Mouse (Mus musculus) bone marrow, adult 2 months (tissue): Measurements from ENCODE around the gene Tspan18. TPM values are rescaled to one million over a fixed set of nuclear protein-coding genes. Genes with fewer than 3 reads are reported as not detected.
A peak's percentile ranks its signal among the peaks of the same experiment; 100 is the strongest.

Source experiments
- H3K27ac ChIP-seq: fragments of 200-500 bp; 2 replicates; pipeline ENCODE4 v1.5.1; 2012; ENCODE audit warnings: low read depth, mild to moderate bottlenecking, control low read depth, inconsistent platforms, low read length; ENCODE audit not compliant: control insufficient read depth, poor library complexity, insufficient read depth
- H3K4me1 ChIP-seq: fragments of 200-500 bp; 2 replicates; pipeline ENCODE4 v1.6.1; 2011; ENCODE audit warnings: low read length; ENCODE audit not compliant: control insufficient read depth, insufficient read depth
- H3K4me3 ChIP-seq: fragments of 200-500 bp; replicated peaks from 2 replicates; pipeline ENCODE3; 2011; ENCODE audit warnings: mild to moderate bottlenecking, low read depth, low read length, control low read depth; ENCODE audit not compliant: control insufficient read depth
- CTCF ChIP-seq: fragments of 200-500 bp; IDR thresholded peaks from 2 replicates; pipeline ENCODE4 v1.5.1; 2011; ENCODE audit warnings: low read length, control low read depth; ENCODE audit not compliant: control insufficient read depth, insufficient read depth
- POLR2A ChIP-seq: fragments of 200-500 bp; IDR thresholded peaks from 2 replicates; pipeline ENCODE4 v1.6.1; 2011; ENCODE audit warnings: low read depth, mild to moderate bottlenecking, control low read depth, low read length, borderline replicate concordance; ENCODE audit not compliant: control insufficient read depth
- WGBS: fragments of 180-500 bp; shearing (Covaris S2); methylation state at CpG from one replicate; pipeline ENCODE4 v1.1.7; 2018; 5-methylcytosine and 5-hydroxymethylcytosine counted together
- polyA plus RNA-seq: library from polyadenylated mRNA; stranded (reverse); fragments of >200 nt; gene quantifications from 2 replicates; pipeline ENCODE4 v1.2.4, GENCODE M21; 2011; ENCODE audit warnings: low replicate concordance; ENCODE audit not compliant: missing spikeins, insufficient read depth, insufficient read length

Gene Tspan18
- polyA plus RNA-seq, 1 experiment: 0.52 TPM

GRCm38 (mm10) chr2:93174159-93174558, 160.1 kb downstream of the Tspan18 start:
- H3K4me3 ChIP-seq: no peak overlapping the region
- TF ChIP-seq CTCF: no peak
- no peak for TF ChIP-seq POLR2A
- 65% methylated on average over 5 of the region's 5 CpGs for WGBS
- H3K4me1 ChIP-seq: no peaks in the 10 kb centered on the region
- H3K27ac ChIP-seq: no peak overlapping the region

GRCm38 (mm10) chr2:93172460-93172859, 161.8 kb downstream of the Tspan18 start:
- WGBS: 41% methylated on average over 5 of the region's 5 CpGs
- H3K4me1 ChIP-seq: no peaks in the 10 kb centered on the region
- no peak for TF ChIP-seq CTCF
- TF ChIP-seq POLR2A: no peak
- H3K27ac ChIP-seq: no peak overlapping the region
- H3K4me3 ChIP-seq: no peak overlapping the region

DNA sequence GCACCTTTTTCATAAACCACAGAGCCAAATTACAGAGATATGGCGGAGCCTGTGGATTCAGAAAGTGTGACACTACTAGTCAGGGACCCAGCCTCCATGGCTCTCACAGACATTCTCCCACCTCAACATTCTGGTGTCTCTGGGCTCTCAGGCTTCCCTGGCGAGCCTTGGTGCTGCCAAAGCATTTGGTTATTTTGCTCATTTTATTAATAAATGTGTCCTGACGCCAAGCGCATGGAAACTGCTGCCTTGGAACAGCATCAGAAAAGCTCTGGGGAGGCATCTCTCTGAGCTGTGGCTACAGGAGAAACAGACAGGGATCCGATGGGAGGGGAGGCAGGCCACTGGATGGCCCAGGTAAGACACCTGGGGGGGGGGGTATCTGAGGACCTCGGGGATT, 162.4 kb downstream of the Tspan18 start:
- whole genome bisulfite sequencing: 78% methylated on average over 6 of the region's 6 CpGs
- Histone ChIP-seq H3K4me3 (no peak overlapping the region), H3K27ac (no peak overlapping the region), H3K4me1 (peaks cover 3% of the 10 kb centered on the region; the same call in 1 of the 2 replicates)
- no peak for TF ChIP-seq POLR2A
- no peak for TF ChIP-seq CTCF

DNA sequence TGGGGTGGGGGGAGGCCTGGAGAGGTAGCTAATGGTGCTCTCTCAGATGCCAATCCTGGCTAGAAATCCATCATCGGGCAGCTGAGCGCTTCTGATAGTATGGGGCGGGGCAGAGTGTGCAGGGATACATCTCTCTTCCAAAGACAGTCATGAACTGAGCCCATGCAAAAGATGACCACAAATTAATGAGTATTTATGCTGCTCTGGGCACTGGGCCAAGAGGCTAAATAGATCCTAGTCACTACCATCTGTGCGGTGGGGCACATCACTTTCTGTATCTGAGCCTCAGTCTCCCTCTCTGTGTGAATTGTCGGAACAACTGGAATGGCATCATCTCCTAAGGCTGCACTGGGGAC, 163.5 kb downstream of the Tspan18 start:
- TF ChIP-seq POLR2A (no peak), CTCF (no peak)

GRCm38 (mm10) chr2:93170156-93170844, 164.0 kb downstream of the Tspan18 start:
- Histone ChIP-seq H3K4me1 (peaks cover 6% of the 10 kb centered on the region), H3K4me3 (no peak overlapping the region), H3K27ac (no peak overlapping the region)
- no peak for TF ChIP-seq POLR2A
- WGBS: 79% methylated on average over 19 of the region's 19 CpGs

More for the DNA sequence above, 163.5 kb downstream of the Tspan18 start:
- Histone ChIP-seq H3K27ac (no peak overlapping the region), H3K4me3 (no peak overlapping the region), H3K4me1 (peaks cover 6% of the 10 kb centered on the region)
- WGBS: 88% methylated on average over 5 of the region's 5 CpGs

DNA sequence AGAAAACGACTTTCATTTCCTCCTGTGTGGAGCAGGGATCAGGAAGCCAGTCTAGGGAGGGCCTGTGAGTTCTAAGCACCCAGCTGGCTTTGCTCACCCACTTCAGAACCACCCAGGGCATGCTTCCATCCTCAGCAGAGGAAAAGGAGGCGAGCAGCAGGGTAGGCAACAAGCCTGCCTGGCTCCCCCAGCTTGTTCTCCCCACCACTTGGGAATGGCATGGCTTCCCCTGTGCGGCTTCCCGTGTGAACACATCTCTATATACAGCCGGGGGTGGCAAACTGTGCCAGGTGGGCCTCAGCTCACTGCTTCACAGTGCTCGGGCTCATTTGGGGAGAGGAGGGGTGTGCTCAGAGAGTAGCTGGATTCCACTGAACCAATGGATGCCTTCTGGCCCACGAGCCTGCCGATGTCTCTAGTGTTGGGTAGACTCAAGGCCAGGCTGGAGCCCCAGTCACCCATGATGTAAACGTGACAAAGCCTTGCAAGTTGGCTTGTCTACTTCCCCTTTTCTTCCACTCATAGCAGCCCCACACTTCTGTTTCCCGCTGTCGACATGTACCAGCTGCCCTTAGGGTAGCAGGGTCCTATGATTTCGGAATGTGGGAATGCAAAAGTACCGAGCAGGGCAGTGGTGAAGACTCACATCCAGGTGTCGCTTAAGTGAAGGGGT, 167.4 kb downstream of the Tspan18 start:
- WGBS: 28% methylated on average over 14 of the region's 14 CpGs
- TF ChIP-seq POLR2A (no peak), CTCF (no peak)
- Histone ChIP-seq H3K4me3 (no peak overlapping the region), H3K27ac (no peak overlapping the region), H3K4me1 (peaks cover 8% of the 10 kb centered on the region)

GRCm38 (mm10) chr2:93166295-93166694, 168.0 kb downstream of the Tspan18 start:
- Histone ChIP-seq H3K27ac (no peak overlapping the region), H3K4me3 (no peak overlapping the region), H3K4me1 (peaks cover 8% of the 10 kb centered on the region)
- TF ChIP-seq POLR2A (no peak), CTCF (no peak)
- WGBS: 73% methylated on average over 6 of the region's 6 CpGs

GRCm38 (mm10) chr2:93163750-93164335, 170.5 kb downstream of the Tspan18 start:
- no peak overlapping the region for H3K4me3 ChIP-seq
- WGBS: 50% methylated on average over 6 of the region's 6 CpGs
- no peak for TF ChIP-seq CTCF
- TF ChIP-seq POLR2A: no peak
- peaks cover 8% of the 10 kb centered on the region for H3K4me1 ChIP-seq
- no peak overlapping the region for H3K27ac ChIP-seq

GRCm38 (mm10) chr2:93163317-93163716, 171.0 kb downstream of the Tspan18 start:
- peak overlapping the region; percentile 3; the same call in 1 of the 2 replicates for H3K27ac ChIP-seq
- H3K4me1 ChIP-seq: peaks cover 8% of the 10 kb centered on the region
- H3K4me3 ChIP-seq: no peak overlapping the region
- 6% methylated on average over 2 of the region's 2 CpGs for WGBS
- no peak for TF ChIP-seq CTCF
- no peak for TF ChIP-seq POLR2A
